Mouse (Mus musculus): ENCODE data around the gene Ndufb3. TPM values are rescaled to one million over a fixed set of nuclear protein-coding genes. Genes with fewer than 3 reads are reported as not detected.

The Ndufb3 gene
- 22.3 and 23.0 TPM in 2 replicates for polyA plus RNA-seq (2012; rRNA removed)

DNA sequence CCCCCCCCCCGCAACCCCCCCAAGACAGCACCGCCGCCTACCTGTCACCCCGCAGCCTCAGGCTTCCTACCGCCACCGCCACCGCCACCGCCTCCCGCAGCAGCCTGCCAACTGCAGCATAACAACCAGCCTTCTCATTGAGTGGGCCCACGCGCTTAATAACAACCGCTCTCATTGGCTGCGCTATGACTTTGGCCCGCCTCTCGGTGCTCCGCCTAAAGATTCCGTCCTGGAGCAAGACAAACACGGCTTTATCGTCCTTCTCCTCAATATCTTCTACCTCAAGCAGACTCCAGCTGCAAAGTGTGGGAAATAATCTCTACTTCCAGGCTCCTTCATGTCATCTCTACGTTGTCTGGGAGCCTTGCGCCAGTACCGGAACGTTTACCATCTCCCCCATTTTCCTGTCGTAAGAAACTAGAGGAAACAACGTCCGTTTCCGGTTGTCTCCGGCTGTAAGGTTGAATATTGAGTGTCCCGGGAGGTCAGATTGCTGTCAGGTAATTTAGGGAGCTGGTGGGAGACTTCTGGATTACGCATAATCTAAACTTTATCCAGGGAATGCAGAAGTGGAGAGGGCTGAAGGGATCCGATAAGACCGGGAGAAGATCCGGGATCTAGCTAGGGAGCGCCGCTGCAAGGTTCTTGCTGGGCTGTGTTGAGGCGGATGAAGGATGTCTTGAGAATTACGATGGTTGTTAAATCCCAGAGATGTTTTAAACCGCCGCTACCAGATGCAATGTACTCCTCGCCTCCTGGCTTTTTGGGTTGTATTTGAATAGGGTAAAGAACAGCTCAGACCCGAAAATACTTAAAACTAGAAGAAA, at the start of gene Ndufb3, which contains the start of gene Fam126b:
Gene Ndufb3 (plus strand): TSS at position 214 of the 827 bp plus-strand sequence.
Gene Fam126b (minus strand): TSS at position 153 of the 827 bp plus-strand sequence.

Other genes starting within 250 kb of the Ndufb3 start
- gene Bzw1, start 193.5 kb upstream of the Ndufb3 start, polyA plus RNA-seq (2012; rRNA removed) = 14.2 and 18.8 TPM in 2 replicates
- gene Clk1, start 162.3 kb upstream of the Ndufb3 start, polyA plus RNA-seq (2012; rRNA removed) = 20.4 and 24.4 TPM in 2 replicates
- gene Nif3l1, start 141.2 kb upstream of the Ndufb3 start, polyA plus RNA-seq (2012; rRNA removed) = 11.3 and 14.0 TPM in 2 replicates
- 6.5 and 9.0 TPM in 2 replicates for gene Ppil3, start 140.9 kb upstream of the Ndufb3 start, polyA plus RNA-seq (2012; rRNA removed)
- 9.3 and 9.4 TPM in 2 replicates for gene Orc2, start 81.3 kb upstream of the Ndufb3 start, polyA plus RNA-seq (2012; rRNA removed)
- 0.49 and 0.59 TPM in 2 replicates for gene Fam126b, start 61 bp upstream of the Ndufb3 start, polyA plus RNA-seq (2012; rRNA removed)
- gene Als2cr12, start 109.6 kb downstream of the Ndufb3 start, polyA plus RNA-seq (2012; rRNA removed) = 0.14 and 0.24 TPM in 2 replicates
- 23.8 and 30.2 TPM in 2 replicates for gene Cflar, start 125.1 kb downstream of the Ndufb3 start, polyA plus RNA-seq (2012; rRNA removed)
- gene Casp8, start 209.0 kb downstream of the Ndufb3 start, polyA plus RNA-seq (2012; rRNA removed) = 7.9 and 8.3 TPM in 2 replicates